Mouse (Mus musculus) gastrocnemius, adult 2 months (tissue): Measurements from ENCODE around the gene Arl14ep. TPM values are rescaled to one million over a fixed set of nuclear protein-coding genes. Genes with fewer than 3 reads are reported as not detected.
"Not testable (repeated sequence)": the region's sequence is repeated elsewhere in the genome, so short reads cannot be mapped to it uniquely, and the experiment has no call there.

Experiments
- DNase-seq: peaks from one replicate; pipeline ENCODE4 v3.0.0; 2022
- H3K27ac ChIP-seq: fragments of 200-600 bp; 2 replicates; pipeline ENCODE4 v1.8.1; 2022; ENCODE audit warnings: mild to moderate bottlenecking
- H3K4me3 ChIP-seq: fragments of 200-600 bp; 2 replicates; pipeline ENCODE4 v1.8.1; 2022; ENCODE audit warnings: mild to moderate bottlenecking, moderate library complexity
- CTCF ChIP-seq: fragments of 200-600 bp; IDR thresholded peaks from 2 replicates; pipeline ENCODE4 v1.8.1; 2022; ENCODE audit warnings: antibody characterized with exemption, mild to moderate bottlenecking, moderate library complexity
- intact Hi-C: fragments of 180-260 bp; cut with DNase I; formaldehyde crosslinking; loops from one replicate; pipeline ENCODE4 v1.15.1; 2025
- long read RNA-seq, 2 experiments: library from polyadenylated mRNA; stranded (forward); transcript quantifications; one replicate each; pipeline ENCODE4 v2.0.0; 2021
- total RNA-seq, 2 experiments: library from RNA; stranded (reverse); gene quantifications; 2 replicates each; pipeline ENCODE4 v1.2.3; 2021

Gene Arl14ep
- total RNA-seq, result 1 to 10 TPM; 7.8 TPM
- long read RNA-seq, experiment 1, partial matches to known transcripts, result 2 of 5 reads
- long read RNA-seq, experiment 1, other reads (novel, unspliced or antisense), result 2 of 5 reads
- long read RNA-seq, experiment 2, partial matches to known transcripts, result 2 of 7 reads
- long read RNA-seq, experiment 2, other reads (novel, unspliced or antisense), result 2 of 7 reads

- intact Hi-C loops, result no loop called here
- peak within 1 kb of the TSS; percentile 84 for H3K4me3 ChIP-seq
- peak within 1 kb of the TSS; percentile 92 for H3K27ac ChIP-seq
- no peak for TF ChIP-seq CTCF
- DNase-seq, result peak; percentile 90
Observed at GRCm38 (mm10) chr2:106973959-106974639, at the start of gene Arl14ep. Gene Arl14ep, minus strand, starts transcription at chr2:106974424.

GRCm38 (mm10) chr2:107022713-107023112 lies 48.5 kb upstream of the Arl14ep start:
- Histone ChIP-seq H3K4me3 (no peak overlapping the region), H3K27ac (no peak overlapping the region)
- TF ChIP-seq CTCF, result no peak
- intact Hi-C loops, result no loop called here
- DNase-seq, result no peak

DNA sequence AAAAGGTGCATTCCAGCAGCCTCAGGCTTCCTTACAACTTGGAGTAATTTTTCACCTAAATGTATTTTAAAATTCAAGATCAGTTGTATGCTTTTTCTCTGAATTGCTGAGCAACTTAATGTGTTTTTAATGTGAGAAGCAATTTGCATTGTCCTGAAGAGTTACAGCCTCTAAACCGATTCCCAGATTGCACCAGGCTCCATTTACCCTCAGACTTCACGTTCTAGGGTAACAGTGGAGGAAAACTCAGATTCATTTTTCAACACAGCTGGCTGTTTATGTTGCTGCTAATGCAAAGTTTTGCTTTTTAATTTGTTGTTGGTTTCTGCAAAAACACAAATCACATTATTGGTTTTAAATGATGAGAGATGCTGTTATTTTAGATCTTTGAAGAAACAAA lies 45.1 kb upstream of the Arl14ep start:
- H3K4me3 ChIP-seq, result no peak overlapping the region
- H3K27ac ChIP-seq, result no peak overlapping the region
- no peak for TF ChIP-seq CTCF
- DNase-seq, result no peak
- intact Hi-C loops, result no loop called here

DNA sequence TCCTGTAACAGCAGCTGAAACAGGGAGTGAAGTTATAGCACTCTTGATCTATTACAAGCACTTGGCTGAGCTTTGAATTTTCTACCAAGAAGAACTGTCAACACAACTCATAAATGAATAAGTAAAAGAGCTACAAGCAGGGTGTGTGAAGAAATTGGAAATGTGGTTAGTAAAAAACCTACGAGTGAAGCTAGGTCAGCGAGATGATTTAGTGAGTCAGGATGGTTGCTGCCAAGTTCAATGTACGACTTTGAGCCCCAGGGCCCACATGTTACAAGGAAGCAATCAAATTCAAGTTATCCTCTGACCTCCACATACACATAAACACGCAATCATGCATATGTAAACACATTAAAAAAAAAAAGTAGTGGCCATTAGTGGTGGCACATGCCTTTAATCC lies 38.9 kb upstream of the Arl14ep start:
- intact Hi-C loops, result no loop called here
- no peak for DNase-seq
- Histone ChIP-seq H3K27ac (no peak overlapping the region), H3K4me3 (no peak overlapping the region)
- TF ChIP-seq CTCF, result no peak

DNA sequence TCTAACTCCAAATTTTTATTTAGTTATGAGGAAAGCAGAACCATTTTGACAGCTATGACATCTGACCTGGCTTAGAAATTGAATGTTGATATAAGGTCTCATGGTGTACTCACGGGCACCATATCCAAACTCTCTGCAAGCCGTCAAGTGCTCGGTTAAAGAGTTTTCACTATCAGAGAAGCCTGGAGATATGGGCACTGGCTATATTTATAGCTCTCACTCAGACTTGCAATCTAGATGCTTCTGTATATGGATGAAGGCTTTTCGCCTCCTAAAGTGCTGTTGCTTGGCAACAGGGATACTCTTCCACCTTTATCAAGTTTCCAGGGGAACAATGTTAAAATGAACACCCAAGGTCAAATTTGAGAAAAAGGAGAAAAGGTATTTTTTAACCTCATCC lies 38.1 kb upstream of the Arl14ep start:
- no peak overlapping the region for H3K4me3 ChIP-seq
- DNase-seq, result no peak
- no peak for TF ChIP-seq CTCF
- H3K27ac ChIP-seq, result no peak overlapping the region
- intact Hi-C loops, result no loop called here

- intact Hi-C loops, result no loop called here
- no peak for TF ChIP-seq CTCF
- no peak for DNase-seq
Observed at GRCm38 (mm10) chr2:107010160-107010559, 35.9 kb upstream of the Arl14ep start.

DNA sequence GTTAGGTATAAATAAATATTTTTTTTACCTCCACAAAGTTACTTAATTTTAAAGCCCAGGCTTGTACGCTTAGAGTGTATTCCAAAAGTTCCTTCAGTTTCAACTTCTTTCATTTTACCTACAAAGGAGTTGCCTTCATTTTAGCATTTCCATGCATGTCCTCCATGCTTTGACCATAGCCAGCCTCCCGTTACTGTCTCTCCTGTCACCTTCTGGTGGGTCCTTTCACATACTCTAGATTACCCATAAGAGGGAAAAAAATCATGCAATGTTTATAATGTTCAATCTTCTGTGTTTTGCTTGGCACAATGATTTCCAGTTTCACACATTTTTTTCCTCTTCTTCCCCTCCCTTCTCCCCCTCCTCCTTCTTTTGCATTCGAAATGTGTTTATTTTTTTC lies 32.2 kb upstream of the Arl14ep start:
- intact Hi-C loops, result no loop called here
- peak; percentile 17; the same call in 1 of the 2 replicates for TF ChIP-seq CTCF
- Histone ChIP-seq H3K27ac (no peak overlapping the region), H3K4me3 (no peak overlapping the region)
- no peak for DNase-seq

More at GRCm38 (mm10) chr2:107010160-107010559, 35.9 kb upstream of the Arl14ep start:
- Histone ChIP-seq H3K27ac (no peak overlapping the region), H3K4me3 (no peak overlapping the region)

- intact Hi-C loops, DNase-seq, H3K27ac ChIP-seq, H3K4me3 ChIP-seq: not testable (repeated sequence)
Observed at GRCm38 (mm10) chr2:107005876-107006275, 31.7 kb upstream of the Arl14ep start.

GRCm38 (mm10) chr2:106991261-106991660 lies 17.0 kb upstream of the Arl14ep start:
- intact Hi-C loops, result no loop called here
- TF ChIP-seq CTCF, result no peak
- no peak for DNase-seq
- Histone ChIP-seq H3K4me3 (no peak overlapping the region), H3K27ac (no peak overlapping the region)

DNA sequence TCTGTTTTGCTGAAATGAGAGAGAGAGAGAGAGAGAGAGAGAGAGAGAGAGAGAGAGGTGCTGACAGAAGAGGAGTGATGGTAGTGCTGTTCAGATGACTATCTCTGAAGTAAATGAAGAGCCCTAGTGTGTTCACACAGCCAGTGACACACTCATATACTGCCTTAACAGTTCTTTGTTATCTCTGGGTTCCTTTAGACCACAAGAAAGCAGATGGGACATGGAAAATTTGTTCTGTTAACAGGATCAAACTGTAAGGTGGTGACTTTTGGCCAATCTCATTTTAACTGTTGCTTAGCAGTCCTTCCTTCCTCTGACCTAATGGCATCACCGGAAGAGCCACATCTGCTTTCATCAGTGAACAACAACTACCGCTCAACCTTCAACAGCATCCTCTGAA lies 10.7 kb upstream of the Arl14ep start:
- no peak for TF ChIP-seq CTCF
- Histone ChIP-seq H3K27ac (no peak overlapping the region), H3K4me3 (no peak overlapping the region)
- intact Hi-C loops, result no loop called here
- no peak for DNase-seq

GRCm38 (mm10) chr2:106982503-106982902 lies 8.3 kb upstream of the Arl14ep start:
- DNase-seq, result no peak
- intact Hi-C loops, result no loop called here
- TF ChIP-seq CTCF, result peak; percentile 19; the same call in 1 of the 2 replicates
- no peak overlapping the region for H3K4me3 ChIP-seq
- no peak overlapping the region for H3K27ac ChIP-seq

- intact Hi-C loops, result no loop called here
- no peak for DNase-seq
- H3K4me3 ChIP-seq, result no peak overlapping the region
- no peak overlapping the region for H3K27ac ChIP-seq
- TF ChIP-seq CTCF, result no peak
Observed at GRCm38 (mm10) chr2:106976472-106976871, 2.2 kb upstream of the Arl14ep start.

DNA sequence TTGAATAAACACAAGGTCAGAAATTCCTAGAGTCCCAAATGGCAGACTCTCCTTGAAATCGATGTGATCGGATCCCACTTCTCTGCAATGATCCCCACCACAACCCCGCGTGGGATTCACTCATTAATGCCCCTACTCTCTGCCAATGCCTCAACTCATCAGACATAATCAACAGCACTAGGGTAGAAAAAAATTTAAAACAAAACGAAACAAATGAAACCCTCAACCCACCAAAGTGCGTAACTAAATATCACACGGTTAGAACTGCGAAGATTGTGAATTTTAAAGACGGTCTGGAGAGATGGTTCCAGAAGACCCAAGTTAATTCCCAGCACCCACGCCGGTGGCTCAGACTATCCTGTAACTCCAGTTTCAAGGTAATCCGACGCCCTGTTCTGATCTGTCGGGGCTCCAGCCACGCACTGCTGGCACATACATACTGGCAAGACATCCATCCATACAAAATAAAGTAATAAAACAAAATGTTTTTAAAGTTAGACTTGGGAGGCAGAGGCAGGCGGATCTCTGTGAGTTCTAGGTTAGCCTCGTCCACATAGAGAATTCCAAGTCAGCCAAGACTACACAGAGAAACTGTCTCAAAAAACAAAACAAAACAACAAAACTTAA lies 779 bp downstream of the Arl14ep start:
- TF ChIP-seq CTCF, result no peak
- no peak for DNase-seq
- intact Hi-C loops, result no loop called here
- Histone ChIP-seq H3K4me3 (peak overlapping the region; percentile 84), H3K27ac (peak overlapping the region; percentile 92)

- H3K27ac ChIP-seq, result no peak overlapping the region
- no peak for DNase-seq
- intact Hi-C loops, result no loop called here
- TF ChIP-seq CTCF, result no peak
- peak overlapping the region; percentile 84; the same call in 1 of the 2 replicates for H3K4me3 ChIP-seq
Observed at GRCm38 (mm10) chr2:106972851-106973250, 1.4 kb downstream of the Arl14ep start.
